23 mouse cellular contexts compared by ENCODE assay signal in the genomic region with DNA sequence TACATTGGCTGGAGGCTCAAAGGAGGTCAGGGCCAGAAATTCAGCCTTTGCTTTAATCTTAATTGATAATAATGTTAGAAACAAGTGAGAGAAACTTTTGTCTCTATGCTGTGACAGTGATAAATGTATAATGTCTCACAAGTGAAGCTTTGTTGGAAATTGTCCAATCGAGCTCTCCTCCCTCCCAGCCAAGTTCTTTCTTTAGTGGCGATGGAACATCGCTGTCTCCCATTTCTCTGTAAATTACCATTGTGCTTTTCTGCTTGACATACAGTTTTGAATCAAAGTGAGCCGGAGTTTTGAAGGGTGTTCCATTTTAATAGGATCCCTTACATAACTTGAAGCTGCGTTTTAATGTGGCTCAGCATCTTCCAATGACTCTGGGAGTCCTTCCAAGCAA. TPM values are rescaled to one million over a fixed set of nuclear protein-coding genes. Genes with fewer than 3 reads are reported as not detected.
DNase-seq lines count a peak whose midpoint lies in the region; ATAC-seq and TF ChIP-seq lines count a peak whose summit lies in the region.
"Had no signal": no experiment of that assay in that cellular context is flagged by ENCODE, and none has a peak within 500 bp of the region (broad histone marks: within the 10 kb centered on the region; RNA-seq: fewer than 3 reads in every experiment).

No protein-coding gene starts in this region.

- WGBS in hindbrain, embryonic 12.5 days, result 55% methylated on average over 5 of the region's 5 CpGs
- WGBS in hindbrain, embryonic 10.5 days, result 71% methylated on average over 5 of the region's 5 CpGs
- WGBS in lung, embryonic 14.5 days, result 58% methylated on average over 5 of the region's 5 CpGs
- whole genome bisulfite sequencing in forebrain, embryonic 14.5 days, result 35% methylated on average over 5 of the region's 5 CpGs

- no peak for TF ChIP-seq CTCF in lung, embryonic 14.5 days (IDR thresholded peaks at IDR 0.05; ENCODE audit: low read depth)
- TF ChIP-seq CTCF in brain, embryonic 14.5 days (IDR thresholded peaks at IDR 0.05; ENCODE audit: borderline replicate concordance, extremely low read depth, insufficient read depth, insufficient read length), result no peak

- H3K4me2 ChIP-seq in hindbrain, embryonic 12.5 days (replicated peaks), result no peak overlapping the region
- H3K4me2 ChIP-seq in lung, embryonic 14.5 days, result no peak overlapping the region
- H3K4me2 ChIP-seq in forebrain, embryonic 14.5 days (ENCODE audit: low read length), result no peak overlapping the region
- H3K4me2 ChIP-seq: embryonic facial prominence, embryonic 15.5 days; liver, embryonic 13.5 days; stomach, embryonic 15.5 days had no signal

- no peaks in the 10 kb centered on the region for H3K9me3 ChIP-seq in hindbrain, embryonic 12.5 days (replicated peaks)
- 0 out of 2 replicates have a peak, but pooled peaks cover 2% of the 10 kb centered on the region for H3K9me3 ChIP-seq in hindbrain, embryonic 10.5 days
- H3K9me3 ChIP-seq in lung, embryonic 14.5 days (ENCODE audit: low read depth, low read length), result no peaks in the 10 kb centered on the region
- H3K9me3 ChIP-seq in forebrain, embryonic 14.5 days (replicated peaks; ENCODE audit: control insufficient read depth, low read length), result no peaks in the 10 kb centered on the region
- H3K9me3 ChIP-seq: embryonic facial prominence, embryonic 15.5 days; heart, embryonic 10.5 days; liver, embryonic 13.5 days; stomach, embryonic 15.5 days had no signal

- no peaks in the 10 kb centered on the region for H3K36me3 ChIP-seq in hindbrain, embryonic 12.5 days
- H3K36me3 ChIP-seq in hindbrain, embryonic 10.5 days, result no peaks in the 10 kb centered on the region
- no peaks in the 10 kb centered on the region for H3K36me3 ChIP-seq in lung, embryonic 14.5 days (ENCODE audit: insufficient read depth)
- no peaks in the 10 kb centered on the region for H3K36me3 ChIP-seq in forebrain, embryonic 14.5 days (ENCODE audit: control insufficient read depth, insufficient read depth, low read length)
- H3K36me3 ChIP-seq: embryonic facial prominence, embryonic 15.5 days; heart, embryonic 10.5 days; liver, embryonic 13.5 days; stomach, embryonic 15.5 days had no signal

- H3K9ac ChIP-seq in hindbrain, embryonic 12.5 days, result no peak overlapping the region
- H3K9ac ChIP-seq in lung, embryonic 14.5 days, result no peak overlapping the region
- no peak overlapping the region for H3K9ac ChIP-seq in forebrain, embryonic 14.5 days (ENCODE audit: low read length)
- H3K9ac ChIP-seq: embryonic facial prominence, embryonic 15.5 days; liver, embryonic 13.5 days; stomach, embryonic 15.5 days had no signal

- ATAC-seq in hindbrain, embryonic 12.5 days (ENCODE audit: low FRiP score), result no peak
- ATAC-seq in lung, embryonic 14.5 days (ENCODE audit: insufficient read depth), result no peak
- ATAC-seq in forebrain, embryonic 14.5 days, result no peak
- ATAC-seq: inflammation-experienced regulatory T-cells, adult 6 months; midbrain, embryonic 16.5 days had no signal

- peak overlapping the region; percentile 67 for H3K27ac ChIP-seq in hindbrain, embryonic 12.5 days
- H3K27ac ChIP-seq in hindbrain, embryonic 10.5 days, result no peak overlapping the region
- no peak overlapping the region for H3K27ac ChIP-seq in lung, embryonic 14.5 days (ENCODE audit: low read depth)
- H3K27ac ChIP-seq in forebrain, embryonic 14.5 days (ENCODE audit: low read depth, low read length), result peak overlapping the region; percentile 75; the same call in 1 of the 2 replicates
- H3K27ac ChIP-seq: embryonic facial prominence, embryonic 15.5 days; heart, embryonic 10.5 days; liver, embryonic 13.5 days; stomach, embryonic 15.5 days had no signal

- H3K4me1 ChIP-seq in hindbrain, embryonic 12.5 days, result peaks cover 40% of the 10 kb centered on the region
- peaks cover 47% of the 10 kb centered on the region for H3K4me1 ChIP-seq in hindbrain, embryonic 10.5 days (replicated peaks)
- H3K4me1 ChIP-seq in lung, embryonic 14.5 days (ENCODE audit: insufficient read depth), result no peaks in the 10 kb centered on the region
- peaks cover 28% of the 10 kb centered on the region for H3K4me1 ChIP-seq in forebrain, embryonic 14.5 days (ENCODE audit: control insufficient read depth, insufficient read depth, low read length)
- H3K4me1 ChIP-seq: embryonic facial prominence, embryonic 15.5 days; liver, embryonic 13.5 days; megakaryocyte, embryonic 14.5 days; stomach, embryonic 15.5 days had no signal

- DNase-seq in hindbrain, embryonic 10.5 days (ENCODE audit: low spot score), result no peak
- peak; percentile 41 for DNase-seq in lung, embryonic 14.5 days
- no peak for DNase-seq in lung, postnatal 36 days
- DNase-seq in brain, embryonic 14.5 days (ENCODE audit: low read depth), result peak; percentile 75
- DNase-seq in forebrain, embryonic 14.5 days (ENCODE audit: low spot score), result peak; percentile 68
- no peak for DNase-seq in cerebellum, adult 9-10 months
- DNase-seq: adrenal gland, adult 2 months; B cell, adult 2 months; cerebellum, adult 2 months; cerebellum, postnatal 36 days; gastrocnemius, postnatal 10 days; heart, postnatal 4 days; kidney, postnatal 25 days; liver, embryonic 13.5 days; lung, adult 2 months had no signal

- no peaks in the 10 kb centered on the region for H3K27me3 ChIP-seq in hindbrain, embryonic 12.5 days
- H3K27me3 ChIP-seq in hindbrain, embryonic 10.5 days (ENCODE audit: insufficient read depth, poor library complexity, severe bottlenecking), result no peaks in the 10 kb centered on the region
- no peaks in the 10 kb centered on the region for H3K27me3 ChIP-seq in lung, embryonic 14.5 days (ENCODE audit: insufficient read depth, low read length)
- H3K27me3 ChIP-seq in forebrain, embryonic 14.5 days (replicated peaks; ENCODE audit: control insufficient read depth, insufficient read depth, low read length), result no peaks in the 10 kb centered on the region
- H3K27me3 ChIP-seq: embryonic facial prominence, embryonic 15.5 days; liver, embryonic 13.5 days; megakaryocyte, embryonic 14.5 days; stomach, embryonic 15.5 days had no signal

- H3K4me3 ChIP-seq in hindbrain, embryonic 12.5 days, result no peak overlapping the region
- H3K4me3 ChIP-seq in hindbrain, embryonic 10.5 days, result no peak overlapping the region
- no peak overlapping the region for H3K4me3 ChIP-seq in lung, embryonic 14.5 days (ENCODE audit: low read depth, low read length)
- no peak overlapping the region for H3K4me3 ChIP-seq in forebrain, embryonic 14.5 days (ENCODE audit: low read depth, low read length)
- H3K4me3 ChIP-seq: embryonic facial prominence, embryonic 15.5 days; heart, embryonic 10.5 days; liver, embryonic 13.5 days; megakaryocyte, embryonic 14.5 days; stomach, embryonic 15.5 days had no signal

- TF ChIP-seq POLR2A in brain, embryonic 14.5 days (IDR thresholded peaks at IDR 0.05; ENCODE audit: borderline replicate concordance, extremely low read depth, insufficient read depth, insufficient read length, poor library complexity, severe bottlenecking), result no peak

RNA-seq across cellular contexts. Expression of a gene that starts 56.0 kb away (rescaled TPM):
- polyA plus RNA-seq in hindbrain, embryonic 12.5 days (2016; fragmentation: Nextera tagmentation; extraction: Ambion mirVana), result 4.9 and 5.0 TPM in 2 replicates
- 2.4 and 3.3 TPM in 2 replicates for polyA plus RNA-seq in hindbrain, embryonic 10.5 days (2016; fragmentation: Nextera tagmentation; extraction: Ambion mirVana)
- polyA plus RNA-seq in lung, embryonic 14.5 days (2014; fragmentation: Nextera tagmentation; extraction: Ambion mirVana), result 0.12 and 0.18 TPM in 2 replicates
- 6.4 and 8.1 TPM in 2 replicates for polyA plus RNA-seq in brain, embryonic 14.5 days (2012; rRNA removed)
- polyA plus RNA-seq in forebrain, embryonic 14.5 days (2014; fragmentation: Nextera tagmentation; extraction: Ambion mirVana), result 1.7 and 2.0 TPM in 2 replicates
- polyA plus RNA-seq: inflammation-experienced regulatory T-cells, adult 6 months; thymus, postnatal 0 days had no signal

Comparison
In these comparisons a context has a peak if more than half of its experiments do, and no peak if none do; other contexts are left out.
1. H3K27ac ChIP-seq: peak in hindbrain, embryonic 12.5 days (single experiment) and forebrain, embryonic 14.5 days (single experiment); none in hindbrain, embryonic 10.5 days (single experiment) and lung, embryonic 14.5 days (single experiment).
2. DNase-seq: peak in lung, embryonic 14.5 days (single experiment), brain, embryonic 14.5 days (single experiment) and forebrain, embryonic 14.5 days (single experiment); none in hindbrain, embryonic 10.5 days (single experiment), lung, postnatal 36 days (single experiment) and cerebellum, adult 9-10 months (single experiment).